Mouse (Mus musculus) liver, embryonic 14.5 days (tissue): Measurements from ENCODE around the gene Mtus2. TPM values are rescaled to one million over a fixed set of nuclear protein-coding genes. Genes with fewer than 3 reads are reported as not detected.
"Not testable (repeated sequence)": the region's sequence is repeated elsewhere in the genome, so short reads cannot be mapped to it uniquely, and the experiment has no call there.

Source experiments
- ATAC-seq: fragments of 200-750 bp; cut with Nextera tagmentation; 2 replicates; pipeline ENCODE4 v1.8.0; 2017; ENCODE audit warnings: moderate number of reproducible peaks, mild to moderate bottlenecking, moderate library complexity; ENCODE audit not compliant: insufficient read depth
- DNase-seq, 3 experiments: peaks; one replicate each; pipeline ENCODE4 v3.0.0-alpha.2; 2012 to 2013; ENCODE audit warnings: low read depth in 3 of 3, low spot score in 3 of 3
- H3K27ac ChIP-seq: fragments of 300-500 bp; sonication (generic); 2 replicates; pipeline ENCODE4 v1.5.1; 2014; ENCODE audit warnings: moderate library complexity, mild to moderate bottlenecking, control low read depth, inconsistent platforms
- H3K27me3 ChIP-seq: fragments of 300-500 bp; sonication (generic); 2 replicates; pipeline ENCODE4 v1.6.1; 2014; ENCODE audit warnings: mild to moderate bottlenecking, low read length, moderate library complexity; ENCODE audit not compliant: control insufficient read depth, insufficient read depth
- H3K36me3 ChIP-seq: fragments of 300-500 bp; sonication (generic); replicated peaks from 2 replicates; pipeline ENCODE4 v1.6.1; 2014; ENCODE audit warnings: low read depth; ENCODE audit not compliant: control insufficient read depth, insufficient read depth
- H3K4me1 ChIP-seq, 2 experiments: fragments of 200-500 bp in 1 of 2; fragments of 300-500 bp in 1 of 2; sonication (generic) in 1 of 2; replicated peaks; 2 replicates each; pipeline ENCODE4 v1.6.1; 2012 to 2014; ENCODE audit warnings: antibody characterized with exemption in 1 of 2, inconsistent platforms in 1 of 2, low read length in 1 of 2; ENCODE audit not compliant: control insufficient read depth in 2 of 2, insufficient read depth in 2 of 2
- H3K4me2 ChIP-seq: fragments of 300-500 bp; sonication (generic); 2 replicates; pipeline ENCODE4 v1.6.1; 2014; ENCODE audit warnings: low read depth, mild to moderate bottlenecking, control low read depth, moderate library complexity
- H3K4me3 ChIP-seq, 2 experiments: fragments of 200-500 bp in 1 of 2; fragments of 300-500 bp in 1 of 2; sonication (generic) in 1 of 2; 2 replicates each; pipeline ENCODE4 v1.5.1; 2012 to 2014; ENCODE audit warnings: low read depth in 2 of 2, low read length in 2 of 2, mild to moderate bottlenecking in 2 of 2, control low read depth in 1 of 2, inconsistent platforms in 1 of 2, moderate library complexity in 1 of 2; ENCODE audit not compliant: insufficient read depth in 1 of 2
- H3K9ac ChIP-seq: fragments of 300-500 bp; sonication (generic); replicated peaks from 2 replicates; pipeline ENCODE4 v1.6.1; 2014; ENCODE audit warnings: mild to moderate bottlenecking, control low read depth, moderate library complexity
- H3K9me3 ChIP-seq: fragments of 300-500 bp; sonication (generic); 2 replicates; pipeline ENCODE4 v1.6.1; 2016; ENCODE audit warnings: low read length, mixed read lengths; ENCODE audit not compliant: control insufficient read depth
- CTCF ChIP-seq: IDR thresholded peaks from 2 replicates; pipeline ENCODE4 v1.5.1; 2016; ENCODE audit warnings: antibody characterized with exemption, low read depth, control low read depth
- EP300 ChIP-seq: IDR thresholded peaks from 2 replicates; pipeline ENCODE4 v1.6.1; 2016; ENCODE audit warnings: antibody characterized with exemption, low read depth
- WGBS: fragments of 180-500 bp; shearing (Covaris S2); extraction: QIAGEN DNeasy Blood & Tissue Kit; methylation state at CpG from one replicate; pipeline ENCODE4 v1.1.7; 2014; ENCODE audit not compliant: insufficient replicate concordance; 5-methylcytosine and 5-hydroxymethylcytosine counted together
- polyA plus RNA-seq, 2 experiments: library from polyadenylated mRNA; depleted of rRNA in 1 of 2; stranded (reverse) in 1 of 2; unstranded in 1 of 2; fragments of >200 nt; fragmentation: Nextera tagmentation in 1 of 2; extraction: Ambion mirVana in 1 of 2; gene quantifications; 2 replicates each; pipeline versions ENCODE4 v1.2.1 to v1.2.3; 2012 to 2014

Gene Mtus2
- polyA plus RNA-seq, 2 experiments, result 0.48 to 0.80 TPM

- 67% methylated on average over 14 of the region's 14 CpGs for WGBS
- ATAC-seq (no peak), DNase-seq (no peak)
- H3K9ac ChIP-seq, result no peak overlapping the region
- no peak overlapping the region for H3K4me2 ChIP-seq
- no peak overlapping the region for H3K4me3 ChIP-seq
- H3K36me3 ChIP-seq, result no peaks in the 10 kb centered on the region
- no peak for TF ChIP-seq CTCF
- TF ChIP-seq EP300, result no peak
- no peaks in the 10 kb centered on the region for H3K27me3 ChIP-seq
- H3K9me3 ChIP-seq, result no peaks in the 10 kb centered on the region
- H3K27ac ChIP-seq, result no peak overlapping the region
- no peaks in the 10 kb centered on the region for H3K4me1 ChIP-seq
Measured at GRCm38 (mm10) chr5:147949881-147950280, 7.2 kb upstream of the Mtus2 start.

DNA sequence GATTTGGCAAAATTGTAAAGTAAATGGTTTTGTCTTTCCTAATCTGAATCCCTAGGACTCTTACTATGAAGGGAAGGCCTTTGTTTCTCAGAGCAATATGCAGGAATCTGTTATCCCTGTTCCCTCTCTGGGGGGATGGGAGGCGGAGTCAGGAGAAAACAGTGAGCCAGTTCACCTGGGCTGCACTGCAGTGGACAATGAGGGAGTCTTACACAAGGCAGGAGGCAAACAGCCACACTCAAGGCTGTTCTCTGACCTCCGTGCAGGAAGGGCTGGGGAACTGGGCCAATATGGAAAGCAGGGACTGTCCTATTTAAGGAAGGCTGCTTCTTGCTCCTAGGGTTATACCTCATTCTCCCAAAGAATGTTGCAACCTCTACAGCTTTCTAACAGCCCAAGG lies 5.4 kb upstream of the Mtus2 start:
- no peak for TF ChIP-seq EP300
- no peak for TF ChIP-seq CTCF
- no peaks in the 10 kb centered on the region for H3K9me3 ChIP-seq
- 36% methylated on average over 2 of the region's 2 CpGs for WGBS
- H3K27ac ChIP-seq, result no peak overlapping the region
- no peak overlapping the region for H3K4me3 ChIP-seq
- no peaks in the 10 kb centered on the region for H3K4me1 ChIP-seq
- H3K36me3 ChIP-seq, result no peaks in the 10 kb centered on the region
- ATAC-seq, result no peak
- no peak overlapping the region for H3K4me2 ChIP-seq
- H3K9ac ChIP-seq, result no peak overlapping the region
- H3K27me3 ChIP-seq, result peaks cover 10% of the 10 kb centered on the region
- no peak for DNase-seq

DNA sequence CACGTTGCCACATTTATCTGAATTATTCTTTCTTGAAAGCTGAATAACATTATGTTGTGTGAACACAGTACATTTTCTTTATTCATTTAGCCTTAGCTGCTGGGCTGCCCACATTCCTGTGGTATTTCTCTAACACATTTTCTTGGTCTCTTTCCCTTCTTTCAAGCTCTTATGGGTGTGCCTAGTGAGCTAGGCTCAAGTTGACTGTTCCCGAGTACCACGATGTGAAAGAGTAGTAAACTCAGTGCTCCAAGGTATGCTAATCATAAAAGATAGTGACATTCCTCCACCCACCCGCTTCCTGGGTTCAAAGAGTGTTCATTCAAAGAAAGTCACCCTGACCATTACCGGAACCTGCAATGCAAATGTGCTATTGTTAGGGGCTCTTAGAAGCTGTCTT lies 3.9 kb upstream of the Mtus2 start:
- ATAC-seq, H3K9ac ChIP-seq, H3K4me2 ChIP-seq, H3K4me3 ChIP-seq, DNase-seq, H3K36me3 ChIP-seq, H3K27ac ChIP-seq, H3K9me3 ChIP-seq, H3K4me1 ChIP-seq: not testable (repeated sequence)
- WGBS, result 72% methylated on average over 5 of the region's 5 CpGs
- peaks cover 24% of the 10 kb centered on the region for H3K27me3 ChIP-seq

GRCm38 (mm10) chr5:147955671-147956070 lies 1.4 kb upstream of the Mtus2 start:
- Histone ChIP-seq H3K4me1 (no peaks in the 10 kb centered on the region), H3K4me3 (no peak overlapping the region), H3K27ac (no peak overlapping the region), H3K9ac (no peak overlapping the region), H3K36me3 (no peaks in the 10 kb centered on the region), H3K27me3 (peaks cover 30% of the 10 kb centered on the region), H3K9me3 (no peaks in the 10 kb centered on the region), H3K4me2 (no peak overlapping the region)
- 26% methylated on average over 5 of the region's 5 CpGs for WGBS
- DNase-seq, result no peak
- TF ChIP-seq CTCF, result no peak
- TF ChIP-seq EP300, result no peak
- no peak for ATAC-seq

GRCm38 (mm10) chr5:147956421-147956820 lies 699 bp upstream of the Mtus2 start:
- H3K9ac ChIP-seq, result no peak overlapping the region
- WGBS, result 3% methylated on average over 11 of the region's 11 CpGs
- peaks cover 30% of the 10 kb centered on the region for H3K27me3 ChIP-seq
- no peaks in the 10 kb centered on the region for H3K4me1 ChIP-seq
- H3K4me3 ChIP-seq, result no peak overlapping the region
- DNase-seq, result no peak
- ATAC-seq, result no peak
- TF ChIP-seq EP300 (no peak), CTCF (no peak)
- H3K9me3 ChIP-seq, result no peaks in the 10 kb centered on the region
- no peaks in the 10 kb centered on the region for H3K36me3 ChIP-seq
- no peak overlapping the region for H3K27ac ChIP-seq
- H3K4me2 ChIP-seq, result no peak overlapping the region
